Mouse (Mus musculus) cerebral cortex, adult 2 months (tissue): Measurements from ENCODE around the gene Gna11.

Experiments used
- WGBS: fragments of 180-500 bp; shearing (Covaris S2); methylation state at CpG from one replicate; pipeline ENCODE4 v1.1.7; 2018; 5-methylcytosine and 5-hydroxymethylcytosine counted together

Gene Gna11

DNA sequence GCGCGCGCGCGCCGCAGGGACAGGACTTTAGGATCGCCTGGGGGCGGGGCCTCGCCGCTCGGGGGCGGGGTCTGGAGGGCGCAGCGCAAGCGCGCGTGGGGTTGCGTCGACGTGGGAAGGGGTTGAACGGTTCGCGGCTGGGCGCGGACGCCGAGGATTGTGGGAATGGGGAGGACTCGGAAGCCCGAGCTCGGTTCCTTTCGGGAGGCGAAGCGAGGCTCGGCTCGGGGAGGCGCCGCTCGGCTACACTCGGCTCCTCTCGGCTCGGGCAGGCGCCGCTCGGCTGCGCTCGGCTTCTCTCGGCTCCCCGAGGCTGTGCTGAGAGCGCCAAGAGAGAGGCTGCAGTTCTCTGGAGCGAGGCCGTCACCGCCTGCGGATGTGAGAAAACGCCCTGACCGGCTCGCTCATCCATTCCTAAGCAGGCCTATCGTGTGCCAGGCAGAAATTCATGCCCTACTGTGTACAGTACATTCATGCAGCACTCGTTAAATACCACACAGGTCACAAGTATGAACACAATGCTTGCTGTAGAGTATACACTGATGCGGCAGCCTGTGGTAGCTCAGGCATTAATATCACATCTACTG is at the start of gene Gna11:
Gene Gna11 (minus strand): TSS at position 30 of the 587 bp plus-strand sequence.
- under 1% methylated on average over 58 of the region's 59 CpGs for WGBS

DNA sequence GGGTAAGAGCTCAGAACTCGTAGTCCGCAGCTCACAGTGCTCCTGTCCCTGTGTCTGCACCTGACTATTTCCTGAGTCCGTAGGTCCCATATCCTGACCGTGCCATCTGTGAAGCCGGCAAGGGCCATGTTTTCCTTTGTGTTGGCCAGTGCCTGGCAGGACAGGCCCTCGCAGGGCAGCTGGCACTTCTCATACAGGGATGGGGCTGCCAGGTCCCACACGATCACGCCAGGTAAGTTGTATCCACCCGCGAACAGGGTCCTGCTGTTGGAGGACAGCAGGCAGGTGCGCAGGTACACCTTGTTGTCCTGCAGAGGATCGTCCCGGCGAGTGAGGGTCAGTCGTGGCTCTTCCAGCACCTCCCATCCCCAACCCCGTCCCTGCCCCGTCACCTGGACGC is 48.9 kb upstream of the Gna11 start:
- WGBS, result 80% methylated on average over 18 of the region's 18 CpGs

DNA sequence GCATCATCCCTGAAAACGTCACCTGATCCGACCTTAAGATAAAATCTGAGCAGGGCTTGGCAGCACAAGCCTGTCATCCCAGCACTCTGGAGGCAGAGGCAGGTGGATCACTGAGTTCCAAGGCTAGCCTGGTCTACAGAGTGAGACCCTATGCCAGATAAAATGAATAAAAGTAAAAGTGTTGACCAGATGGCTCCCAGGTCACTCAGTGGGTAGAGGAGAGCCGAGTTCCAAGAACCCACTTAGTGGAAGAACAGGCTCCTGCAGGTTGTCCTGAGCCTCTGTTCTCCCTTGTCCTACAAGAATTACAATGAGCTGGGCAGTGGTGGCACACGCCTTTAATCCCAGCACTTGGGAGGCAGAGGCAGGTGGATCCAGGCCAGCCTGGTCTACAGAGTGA is 48.2 kb upstream of the Gna11 start:
- 80% methylated on average over 4 of the region's 4 CpGs for WGBS

DNA sequence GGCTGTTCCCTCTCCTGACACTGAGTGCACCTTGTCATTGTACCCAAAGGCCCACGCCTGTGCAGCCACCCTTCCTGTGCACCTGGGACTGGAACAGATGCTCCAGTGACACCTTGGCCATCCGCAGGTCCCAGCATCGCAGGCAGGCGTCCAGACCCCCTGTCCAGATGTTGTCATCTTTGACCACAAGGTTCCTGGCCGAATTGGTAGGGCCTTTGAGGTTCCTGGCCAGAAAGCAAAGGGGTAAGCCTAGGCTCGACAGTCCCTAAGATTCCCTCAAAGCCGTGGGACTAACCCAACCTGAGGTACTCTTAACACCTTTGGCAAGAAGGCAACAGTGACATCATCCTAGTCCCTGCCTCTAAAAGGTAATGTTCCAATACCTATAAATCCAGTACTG is 47.6 kb upstream of the Gna11 start:
- WGBS, result 83% methylated on average over 7 of the region's 7 CpGs

DNA sequence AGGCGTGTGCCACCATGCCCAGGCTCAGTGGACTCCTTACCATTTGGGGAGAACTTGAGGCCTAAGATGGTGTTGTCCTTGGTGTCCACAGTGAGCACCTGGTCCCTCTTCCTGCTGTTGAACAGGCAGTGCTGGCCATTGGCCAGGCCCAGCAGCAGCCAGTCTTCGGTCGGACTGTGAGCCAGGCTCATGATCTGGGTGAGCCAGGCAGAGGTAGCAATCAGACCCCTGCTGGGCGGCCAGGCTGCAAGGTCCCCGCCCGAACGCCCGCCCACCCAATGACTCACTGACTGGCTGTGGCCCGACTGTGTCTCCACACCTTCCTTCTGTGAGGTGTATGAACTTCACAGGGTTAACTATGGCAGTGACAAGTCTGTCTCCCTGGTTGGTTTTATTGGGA is 46.9 kb upstream of the Gna11 start:
- WGBS, result 67% methylated on average over 9 of the region's 9 CpGs

DNA sequence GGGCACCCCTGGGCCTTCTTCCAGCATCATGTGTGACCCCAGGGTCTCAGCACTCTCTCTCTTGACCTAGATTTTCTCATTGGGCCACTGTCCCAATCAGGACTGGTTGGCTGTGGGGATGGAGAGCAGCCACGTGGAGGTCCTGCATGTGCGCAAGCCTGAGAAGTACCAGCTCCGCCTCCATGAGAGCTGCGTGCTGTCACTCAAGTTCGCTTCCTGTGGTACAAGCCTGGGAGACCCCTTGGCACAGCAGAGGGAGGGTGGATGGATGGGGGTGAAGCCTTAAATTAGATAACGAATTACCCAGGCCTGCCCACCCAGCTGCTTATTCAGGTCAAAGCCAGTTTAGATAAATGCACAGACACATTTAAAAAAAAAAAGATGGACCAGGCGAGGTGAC is 43.7 kb upstream of the Gna11 start:
- WGBS, result 85% methylated on average over 7 of the region's 7 CpGs

DNA sequence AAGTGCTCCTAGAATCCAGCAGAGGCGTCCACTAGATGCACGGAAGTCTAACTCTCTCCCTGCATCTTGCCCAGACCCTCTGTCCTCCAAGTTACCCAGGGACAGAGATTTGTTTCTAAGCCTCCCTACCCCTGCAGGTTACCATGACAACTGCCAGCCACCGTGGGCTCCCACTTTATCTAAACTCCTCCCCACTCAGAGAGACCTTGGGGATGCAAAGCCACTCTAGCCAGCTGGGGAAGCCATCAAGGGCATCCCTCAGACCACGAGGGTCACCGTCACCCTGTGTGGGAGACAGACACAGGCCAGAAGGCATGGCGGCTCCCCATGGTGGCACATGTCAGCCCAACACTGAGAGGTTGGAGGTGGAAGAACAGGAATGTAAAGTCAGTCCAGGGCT is 38.4 kb upstream of the Gna11 start:
- 79% methylated on average over 6 of the region's 6 CpGs for WGBS

DNA sequence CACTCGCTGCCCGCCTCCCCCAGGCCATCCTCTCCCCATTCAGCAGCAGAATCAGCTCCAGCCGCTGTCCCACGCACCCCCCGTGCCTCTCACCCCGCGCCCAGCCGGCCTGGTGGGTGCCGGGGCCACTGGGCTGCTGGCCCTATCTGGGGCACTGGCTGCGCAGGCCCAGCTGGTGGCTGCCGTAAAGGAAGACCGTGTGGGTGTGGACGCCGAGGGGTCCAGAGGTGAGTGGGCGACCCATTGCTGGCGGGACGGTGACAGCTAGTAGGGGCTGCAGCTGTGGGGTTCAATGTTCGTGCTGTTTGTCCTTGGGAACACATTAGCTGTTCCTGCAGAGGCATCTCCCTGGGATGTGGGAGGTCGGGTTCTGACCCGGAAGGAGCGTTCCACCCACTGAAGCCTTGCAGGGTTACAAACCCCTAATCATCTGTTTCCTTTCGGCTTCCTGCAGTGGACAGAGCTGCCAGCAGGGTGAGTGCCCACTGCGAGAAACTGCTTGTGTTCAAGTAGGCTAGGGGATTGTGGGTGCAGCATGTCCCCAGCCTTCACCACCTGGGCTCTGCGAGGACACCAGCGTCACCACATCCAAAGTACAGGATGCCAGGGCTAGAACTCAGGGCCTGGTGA is 35.6 kb upstream of the Gna11 start:
- 68% methylated on average over 25 of the region's 25 CpGs for WGBS

DNA sequence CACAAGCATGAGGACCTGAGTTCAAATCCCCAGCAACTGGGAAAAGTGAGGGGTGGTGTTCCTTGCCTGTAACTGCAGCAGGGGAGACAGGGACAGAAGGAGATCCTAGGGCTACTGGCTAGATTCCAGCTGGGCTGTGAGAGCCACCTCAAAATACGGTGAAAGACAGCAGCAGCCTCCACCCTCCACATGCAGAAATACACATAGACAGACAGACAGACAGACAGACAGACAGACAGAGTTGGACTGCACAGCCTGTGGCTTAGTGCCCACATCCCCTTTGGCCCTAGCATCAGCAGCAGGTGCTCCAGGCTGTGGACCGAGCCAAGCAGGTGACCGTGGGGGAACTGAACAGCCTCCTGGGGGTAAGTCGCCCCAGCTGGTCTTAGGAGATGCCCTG is 35.0 kb upstream of the Gna11 start:
- 59% methylated on average over 4 of the region's 4 CpGs for WGBS

DNA sequence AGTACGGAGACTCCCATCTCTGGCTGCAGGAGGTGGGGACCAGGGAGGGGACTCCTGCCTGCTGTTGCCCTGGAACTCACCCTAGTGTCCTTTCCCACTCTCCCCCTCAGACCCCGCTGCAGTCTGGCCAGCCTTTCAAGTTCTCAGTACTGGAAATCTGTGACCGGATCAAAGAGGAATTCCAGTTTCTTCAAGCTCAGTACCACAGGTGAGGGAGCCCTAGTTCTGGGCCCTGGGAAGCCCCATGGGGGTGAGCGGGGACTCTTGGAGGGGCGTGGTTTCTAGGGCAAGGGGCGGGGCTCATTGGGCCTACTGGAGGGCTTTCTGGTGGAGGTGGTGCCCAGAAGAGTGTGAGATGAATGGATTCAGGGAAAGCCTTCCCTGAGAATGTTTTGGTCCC is 30.7 kb upstream of the Gna11 start:
- 7% methylated on average over 6 of the region's 6 CpGs for WGBS

DNA sequence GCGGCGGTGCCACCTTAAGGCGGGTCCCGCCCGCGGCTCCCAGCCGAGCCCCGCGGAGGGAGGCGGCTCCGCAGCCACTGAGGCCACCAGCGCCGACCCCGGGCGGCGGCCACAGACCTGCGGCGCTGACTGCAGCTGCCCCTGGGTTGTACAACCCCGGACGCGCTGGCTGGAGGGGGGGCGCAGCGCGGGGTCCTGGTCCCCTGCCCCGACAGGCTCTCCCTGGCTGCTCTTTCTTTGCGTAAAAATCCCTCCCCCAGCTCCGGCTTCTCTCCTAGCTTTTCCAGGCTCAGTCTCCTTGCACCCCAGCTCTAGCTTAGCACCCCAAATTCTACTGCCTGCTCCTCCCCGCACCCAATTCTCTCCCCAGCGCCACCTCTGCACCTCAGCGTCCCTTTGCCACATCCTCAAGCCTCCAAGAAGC is 30.2 kb upstream of the Gna11 start:
- under 1% methylated on average over 29 of the region's 30 CpGs for WGBS

DNA sequence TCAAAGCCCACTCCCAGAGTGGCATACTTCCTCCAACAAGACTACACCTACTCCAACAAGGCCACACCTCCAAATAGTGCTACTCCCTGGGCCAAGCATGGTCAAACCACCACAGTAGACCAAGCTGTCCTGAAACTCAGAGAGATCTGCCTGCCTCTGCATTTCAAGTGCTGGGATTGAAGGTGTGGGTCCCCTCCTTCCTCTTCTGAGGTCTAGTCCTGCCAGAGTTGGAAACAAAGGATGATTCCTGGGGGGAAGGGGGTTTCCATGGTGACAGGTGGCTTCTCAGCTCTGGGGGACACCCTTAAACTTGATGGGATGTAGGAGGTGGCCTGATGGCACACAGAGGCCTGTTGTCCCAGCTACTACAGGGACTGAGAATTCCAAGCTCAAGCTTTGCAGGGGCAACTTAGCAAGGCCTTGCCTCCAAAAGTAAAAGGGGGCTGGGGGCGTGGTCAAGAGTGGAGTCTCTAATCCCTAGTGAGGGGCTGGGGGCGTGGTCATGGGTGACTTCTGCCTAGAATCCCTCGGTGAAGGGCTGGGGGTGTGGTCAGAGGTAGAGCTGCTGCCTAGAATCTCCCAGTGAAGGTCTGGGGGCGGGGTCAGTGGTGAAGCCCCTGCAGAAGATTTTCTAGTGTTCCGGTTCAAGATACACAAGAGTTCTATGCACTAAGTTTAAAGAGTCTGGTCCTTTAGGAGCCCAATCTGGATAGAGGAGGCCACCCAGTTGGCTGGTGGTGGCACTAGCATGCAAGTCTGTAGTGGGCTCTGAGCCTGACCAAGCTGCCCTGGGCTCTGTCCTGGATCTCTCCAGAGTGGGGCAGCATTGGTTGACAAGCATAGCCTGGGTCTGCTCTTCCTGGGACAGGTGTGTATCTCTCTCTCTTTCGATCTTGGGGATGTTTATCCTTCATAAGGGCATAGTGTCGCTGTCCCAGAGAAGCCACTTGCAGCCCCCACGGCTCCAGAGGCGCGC is 29.4 kb upstream of the Gna11 start, which contains the start of gene Tle2:
Gene Tle2 (plus strand): TSS at position 481 of the 976 bp plus-strand sequence.
- WGBS, result 29% methylated on average over 10 of the region's 10 CpGs

DNA sequence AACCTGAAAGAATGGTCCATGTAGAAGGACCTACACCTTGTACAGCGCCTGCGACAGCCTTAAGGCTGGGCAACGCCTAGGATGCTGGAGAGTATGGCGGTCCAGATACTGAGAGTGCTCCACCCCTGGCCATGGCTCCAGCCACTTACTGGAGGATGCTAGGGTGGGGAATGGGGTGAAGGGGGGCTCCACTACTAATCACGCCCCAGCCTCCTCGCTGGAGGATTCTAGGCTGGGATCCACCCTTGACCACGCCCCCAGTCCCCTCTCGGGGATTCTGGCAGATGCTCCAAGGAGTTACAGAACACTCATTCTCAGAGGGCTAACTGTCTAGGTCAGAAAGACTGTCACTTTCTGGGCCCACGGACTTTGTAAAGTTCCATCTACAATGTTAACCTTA is 28.0 kb upstream of the Gna11 start:
- WGBS, result 33% methylated on average over 9 of the region's 9 CpGs

DNA sequence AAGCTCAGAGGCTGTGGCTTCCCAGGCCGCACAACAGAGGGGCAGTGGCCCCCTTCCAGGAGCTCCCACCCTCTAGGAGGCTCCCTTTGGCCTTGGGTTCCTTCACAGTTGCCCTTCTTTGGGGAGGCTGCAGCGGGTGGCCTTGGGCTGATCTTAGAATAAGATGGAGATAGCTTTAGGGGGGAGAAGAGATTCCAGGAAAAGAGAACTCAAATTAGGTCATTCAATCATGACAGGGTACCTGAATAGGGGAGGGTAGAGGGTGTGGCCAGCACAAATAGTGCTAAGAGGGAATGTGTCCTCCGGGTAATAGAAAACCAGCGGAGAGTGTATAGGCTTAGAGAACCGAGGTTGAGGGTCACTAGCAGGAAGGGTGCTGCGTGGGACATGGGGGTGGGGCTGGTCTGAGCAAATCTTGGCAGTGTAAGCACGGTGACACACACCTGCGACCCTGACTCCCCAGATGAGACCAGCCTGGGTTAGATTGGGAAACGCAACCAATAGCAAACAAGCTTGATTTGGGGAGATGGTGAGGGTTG is 27.2 kb upstream of the Gna11 start:
- WGBS, result 19% methylated on average over 9 of the region's 9 CpGs

DNA sequence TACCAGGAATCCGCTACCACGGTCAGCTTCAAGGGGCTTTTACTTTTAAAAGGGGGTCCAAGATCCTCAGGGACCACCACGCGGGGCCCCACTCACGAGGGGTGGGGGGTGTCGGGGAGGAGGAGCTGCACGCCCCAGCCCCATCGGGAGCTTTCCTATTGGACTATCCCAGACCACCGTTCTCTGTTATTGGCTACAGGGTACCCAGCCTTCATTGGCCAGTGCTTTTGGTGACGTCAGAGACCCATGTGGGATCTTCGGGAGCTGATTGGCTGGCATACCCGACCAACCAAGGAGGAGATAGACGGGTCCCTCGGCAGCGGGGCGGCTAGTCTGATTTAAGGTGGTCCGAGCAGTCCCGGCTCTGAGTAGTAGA is 26.5 kb upstream of the Gna11 start:
- 2% methylated on average over 18 of the region's 18 CpGs for WGBS

DNA sequence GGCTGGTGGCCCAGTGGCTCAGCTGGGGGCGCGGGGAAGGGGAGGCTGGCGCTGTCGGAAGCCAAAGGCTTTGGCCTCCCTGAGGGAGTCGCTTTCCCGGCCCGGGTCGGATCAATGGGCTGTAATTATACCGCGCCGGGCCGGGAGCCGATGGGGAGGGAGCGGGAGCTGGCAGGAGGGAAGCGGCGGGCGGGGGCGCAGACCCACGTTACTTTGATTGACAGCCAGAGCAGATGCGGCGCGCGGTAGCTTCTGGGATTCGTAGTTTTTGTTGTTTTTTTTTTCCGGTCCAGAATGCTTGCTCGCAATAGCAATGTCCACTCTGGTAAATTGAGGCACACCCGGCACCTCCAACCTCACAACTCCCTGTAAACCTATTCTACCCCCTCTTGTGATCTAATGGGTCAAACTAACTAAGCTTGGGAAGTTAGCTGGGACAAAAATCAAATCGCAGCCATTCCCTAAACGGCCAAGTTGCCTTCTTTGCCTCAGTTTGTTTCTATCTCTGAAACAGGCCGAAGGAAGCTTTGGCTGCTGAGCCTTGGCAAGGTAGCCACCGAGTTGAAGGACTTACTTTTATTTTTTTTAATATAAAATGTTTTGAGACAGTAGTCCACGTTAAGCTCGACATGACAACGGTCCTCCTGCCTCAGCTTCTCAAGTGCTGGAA is 26.0 kb upstream of the Gna11 start:
- WGBS, result under 1% methylated on average over 34 of the region's 34 CpGs

DNA sequence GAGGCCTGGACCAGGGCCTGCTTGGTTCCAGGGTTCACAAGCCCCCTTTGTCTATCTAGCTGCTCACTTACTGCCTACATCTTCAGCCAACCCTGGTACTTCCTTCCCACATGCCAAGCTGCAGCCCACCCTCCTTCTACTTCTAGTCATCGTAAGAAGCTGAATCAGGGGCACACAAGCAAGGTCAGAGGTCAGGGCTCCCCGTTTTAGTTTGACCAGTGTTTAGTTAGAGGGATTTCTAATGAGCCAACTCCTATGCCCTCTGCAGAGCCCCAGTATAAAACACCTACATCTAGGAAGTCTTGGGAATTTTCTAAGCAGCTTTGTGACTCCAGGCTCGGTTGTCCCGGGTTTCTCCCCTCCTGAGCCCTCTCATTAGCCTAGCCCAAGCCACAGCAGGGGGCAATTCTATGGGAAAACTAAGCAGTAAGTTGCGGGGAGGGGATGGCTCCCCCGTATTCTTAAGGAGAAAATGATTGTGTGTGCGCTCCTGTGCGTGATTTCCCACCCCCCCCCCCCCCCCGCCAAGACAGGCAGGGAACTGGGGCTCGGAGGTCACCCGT is 25.3 kb upstream of the Gna11 start:
- WGBS, result 5% methylated on average over 11 of the region's 11 CpGs

DNA sequence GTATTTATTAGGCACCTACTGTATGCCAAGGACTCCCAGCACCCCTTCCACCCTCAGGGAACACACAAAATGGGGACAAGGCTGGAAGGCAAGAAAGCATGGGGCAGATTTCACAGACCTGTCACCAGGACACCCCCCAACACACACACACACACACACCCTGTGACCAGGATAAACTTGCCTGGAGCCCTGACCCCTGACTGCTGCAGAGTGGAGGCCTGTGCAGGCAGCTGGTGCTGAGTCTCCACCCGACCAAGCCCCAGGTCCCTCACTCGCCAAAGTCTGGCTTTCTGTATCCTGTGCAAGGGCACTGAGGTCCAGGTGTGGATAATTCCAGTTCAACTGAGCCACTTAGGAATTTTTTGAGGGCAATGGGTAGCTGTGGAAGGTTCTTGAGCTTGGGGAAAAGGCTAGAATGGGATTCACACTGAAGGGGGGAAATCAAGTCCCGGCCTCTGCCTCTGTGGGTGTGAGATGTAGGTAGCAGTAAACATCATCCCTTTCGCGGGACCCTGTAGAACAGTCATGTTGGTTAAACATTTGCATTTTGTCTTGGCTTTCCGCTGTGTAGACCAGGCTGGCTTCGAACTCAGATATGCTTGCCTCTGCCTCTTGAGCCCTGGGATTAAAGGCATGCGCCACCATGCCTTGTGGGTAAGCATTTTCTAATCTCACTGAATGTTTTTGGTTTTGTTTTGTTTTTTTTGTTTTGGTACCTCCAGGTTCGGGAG is 24.7 kb upstream of the Gna11 start:
- 83% methylated on average over 9 of the region's 9 CpGs for WGBS

DNA sequence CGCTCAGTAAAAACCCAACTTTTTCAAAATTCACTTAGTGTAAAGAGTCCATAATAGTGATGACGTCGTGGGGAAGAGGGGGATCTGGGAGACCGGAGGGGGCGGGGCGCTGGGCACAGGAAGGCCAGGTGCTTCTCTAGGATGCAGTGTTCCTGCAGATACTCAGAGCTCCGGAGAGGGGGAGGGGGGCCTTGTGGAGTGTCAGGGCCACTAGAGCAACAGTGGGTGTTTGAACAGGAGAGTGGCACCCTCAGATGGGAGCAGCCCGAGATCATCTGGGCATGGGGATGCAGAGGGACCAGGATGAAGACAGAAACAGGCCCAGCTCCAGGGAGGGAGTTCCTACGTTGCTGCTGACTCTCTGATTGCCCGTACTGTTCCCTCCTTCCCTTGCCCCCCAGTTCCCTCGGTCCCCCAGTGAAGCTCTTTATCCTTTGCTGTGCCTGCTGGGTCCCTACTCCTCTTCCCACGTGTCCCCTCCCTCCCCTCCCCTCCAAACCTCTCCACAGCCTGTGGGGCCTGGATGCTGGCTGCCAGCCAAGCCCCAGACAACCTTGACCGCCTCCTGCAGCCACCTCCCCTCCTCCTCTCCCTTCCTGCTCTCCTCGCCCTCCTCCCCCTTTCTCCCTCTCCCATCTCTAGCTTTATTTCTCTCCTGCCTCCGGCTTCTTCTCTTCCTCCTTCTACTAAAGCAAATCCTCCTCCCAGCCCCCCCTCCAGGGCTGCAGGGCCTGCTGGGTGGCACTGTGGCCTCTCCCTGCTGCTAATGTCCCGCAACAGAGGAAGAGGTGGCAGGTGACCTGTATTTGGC is 23.6 kb upstream of the Gna11 start:
- 44% methylated on average over 16 of the region's 16 CpGs for WGBS
